Mouse (Mus musculus): ENCODE data around the gene Gm12184. TPM values are rescaled to one million over a fixed set of nuclear protein-coding genes. Genes with fewer than 3 reads are reported as not detected.

Gene Gm12184
- polyA plus RNA-seq, 1 experiment from 2014 or later: 5.0 TPM

DNA sequence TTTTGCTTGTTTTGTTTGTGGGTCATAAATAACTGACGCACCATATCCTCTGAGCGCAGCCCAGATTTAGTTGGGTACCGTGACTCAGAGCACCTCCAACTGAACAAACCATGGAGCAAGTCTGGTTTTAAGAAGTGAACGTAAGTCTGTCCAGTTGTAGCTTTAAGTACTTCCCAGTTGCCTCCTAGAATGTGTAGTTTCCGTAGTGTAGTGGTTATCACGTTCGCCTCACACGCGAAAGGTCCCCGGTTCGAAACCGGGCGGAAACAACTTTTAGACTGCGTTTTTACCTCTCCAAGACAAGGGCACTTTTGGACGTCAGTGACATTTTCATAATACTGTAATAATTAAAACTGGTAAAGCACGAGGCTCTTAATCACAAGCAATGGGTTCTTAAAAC, 8.1 kb downstream of the Gm12184 start:
- peak overlapping the region; percentile 86 for H3K4me2 ChIP-seq
- H3K4me1 ChIP-seq: peaks cover 59% of the 10 kb centered on the region
- H3K36me3 ChIP-seq: peaks cover 21% of the 10 kb centered on the region
- WGBS (ENCODE audit: insufficient replicate concordance): under 1% methylated on average over 16 of the region's 16 CpGs
- no peaks in the 10 kb centered on the region for H3K9me3 ChIP-seq (replicated peaks)
- peak overlapping the region; percentile 90 for H3K4me3 ChIP-seq
- peak overlapping the region; percentile 96 for H3K27ac ChIP-seq
- H3K27me3 ChIP-seq (replicated peaks): no peaks in the 10 kb centered on the region
- peak overlapping the region; percentile 90 for H3K9ac ChIP-seq
- no peak for ATAC-seq

DNA sequence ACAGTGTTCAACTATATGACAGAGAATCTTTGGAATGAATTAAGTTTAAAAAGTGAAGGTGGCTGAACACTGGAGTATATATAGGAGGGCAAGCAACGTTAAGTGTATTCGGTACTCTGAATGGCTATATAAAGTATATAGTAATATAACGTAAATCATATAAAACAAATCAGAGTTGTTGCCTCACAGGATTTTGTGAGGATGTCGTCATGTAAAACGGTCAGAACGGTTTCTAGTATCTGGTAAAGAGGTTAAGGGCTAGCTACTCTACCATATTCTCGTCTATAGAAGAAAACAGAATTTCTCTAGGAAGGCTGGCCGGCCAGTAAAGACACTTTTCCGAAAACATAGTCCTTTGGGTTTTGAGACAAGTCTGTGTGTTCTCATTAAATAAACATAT, 8.7 kb downstream of the Gm12184 start:
- Histone ChIP-seq H3K27me3 (replicated peaks) (no peaks in the 10 kb centered on the region), H3K4me1 (peaks cover 60% of the 10 kb centered on the region), H3K36me3 (peaks cover 26% of the 10 kb centered on the region), H3K4me3 (peak overlapping the region; percentile 90), H3K27ac (peak overlapping the region; percentile 96), H3K9ac (peak overlapping the region; percentile 90), H3K4me2 (peak overlapping the region; percentile 86), H3K9me3 (replicated peaks) (no peaks in the 10 kb centered on the region)
- ATAC-seq: no peak
- WGBS (ENCODE audit: insufficient replicate concordance): 6% methylated on average over 9 of the region's 9 CpGs

DNA sequence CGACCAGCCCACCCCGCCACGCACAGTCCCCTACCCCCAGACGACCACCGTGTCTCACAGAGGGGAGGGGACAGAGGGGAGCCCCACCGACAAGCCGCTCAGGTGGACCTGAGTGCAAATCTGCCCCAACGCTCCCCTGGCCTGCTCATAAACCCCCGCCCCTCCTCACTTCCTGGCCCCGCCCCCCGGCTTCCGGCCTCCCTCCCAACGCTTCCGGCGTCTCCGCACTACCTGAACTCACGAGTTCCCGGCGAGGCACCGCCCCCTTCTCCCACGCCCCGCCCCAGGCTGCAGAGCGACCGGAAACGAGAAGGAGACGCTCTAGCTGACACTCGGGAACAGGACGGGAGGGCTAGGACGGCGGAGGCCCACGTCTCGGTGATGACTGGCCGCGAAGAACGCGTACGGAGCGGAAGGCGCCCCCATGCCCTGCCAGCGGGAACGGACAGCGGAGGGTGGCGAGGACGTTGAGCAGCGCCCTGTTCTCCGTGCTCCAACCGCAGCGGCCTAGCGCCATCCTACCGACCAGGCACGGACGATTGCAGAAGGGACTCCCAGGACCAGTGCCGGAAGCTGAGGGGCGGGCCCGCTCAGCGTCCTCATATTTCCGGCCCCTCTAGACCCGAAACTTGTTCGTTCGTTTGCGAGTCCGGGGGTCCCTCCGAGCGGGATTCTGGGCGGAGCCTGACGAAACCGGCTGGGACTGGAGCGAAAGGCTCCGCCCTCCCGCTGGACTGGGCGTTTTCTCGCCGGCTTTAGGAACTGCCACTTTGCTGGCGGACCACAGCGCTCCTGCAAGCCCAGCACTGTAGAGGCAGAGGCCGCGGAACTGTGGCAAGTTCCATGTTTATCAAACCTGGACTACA, 9.4 kb downstream of the Gm12184 start, which contains the start of gene Trim41:
Trim41 (minus strand) TSS at position 554 of the 866 bp plus-strand sequence.
- Histone ChIP-seq H3K4me2 (peak within 1 kb of the TSS; percentile 86), H3K4me3 (peak within 1 kb of the TSS; percentile 90), H3K9ac (peak within 1 kb of the TSS; percentile 90), H3K27ac (peak within 1 kb of the TSS; percentile 96), H3K27me3 (replicated peaks) (no peaks in the 10 kb centered on the region), H3K4me1 (peaks cover 57% of the 10 kb centered on the region), H3K36me3 (peaks cover 34% of the 10 kb centered on the region), H3K9me3 (replicated peaks) (no peaks in the 10 kb centered on the region)
- WGBS (ENCODE audit: insufficient replicate concordance): under 1% methylated on average over 71 of the region's 77 CpGs
- ATAC-seq: peak; percentile 95

DNA sequence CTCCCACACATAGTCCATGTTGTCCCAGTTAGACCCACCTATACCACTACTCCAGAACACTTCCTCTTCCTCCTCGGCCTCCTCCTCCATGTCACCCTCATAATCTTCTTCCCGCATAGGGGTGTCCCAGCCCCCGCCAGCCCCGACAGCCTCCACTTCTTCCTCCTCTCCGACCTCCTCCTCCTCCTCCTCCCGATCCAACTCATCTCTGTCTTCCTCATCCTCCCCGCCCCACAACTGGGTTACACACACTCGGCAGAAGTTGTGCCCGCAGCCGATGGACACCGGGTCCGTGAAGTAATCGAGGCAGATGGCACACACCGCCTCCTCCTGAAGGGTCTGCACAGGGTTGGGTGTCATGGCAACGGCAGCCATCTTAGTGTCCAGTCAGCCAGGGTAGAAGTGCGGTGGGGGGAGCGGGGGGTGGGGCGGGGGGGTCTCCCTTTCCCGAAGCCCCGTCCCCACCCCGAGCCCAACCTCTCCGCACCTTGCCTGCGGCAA, 10.1 kb downstream of the Gm12184 start:
- H3K27me3 ChIP-seq (replicated peaks): no peaks in the 10 kb centered on the region
- ATAC-seq: peak; percentile 3; the same call in 1 of the 2 replicates

DNA sequence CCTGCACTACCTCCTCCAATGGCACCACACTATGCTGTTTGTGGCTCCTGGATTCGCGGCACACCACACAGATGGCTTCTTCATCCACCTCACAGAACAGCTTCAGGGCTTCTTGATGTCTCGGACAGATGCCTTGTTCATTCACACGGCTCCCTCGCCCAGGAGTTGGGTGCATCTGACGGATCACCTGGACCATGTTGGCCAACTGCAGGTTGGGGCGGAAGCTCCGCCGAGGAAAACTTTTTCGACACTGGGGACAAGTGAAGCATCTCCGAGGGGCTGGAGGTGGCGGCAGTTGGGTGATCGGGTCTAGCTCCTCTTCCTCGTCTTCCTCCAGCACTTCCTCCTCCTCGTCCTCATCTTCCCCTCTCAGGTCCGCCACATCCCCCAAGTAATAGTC, 10.6 kb downstream of the Gm12184 start:
- peak overlapping the region; percentile 96 for H3K27ac ChIP-seq
- peak overlapping the region; percentile 90 for H3K4me3 ChIP-seq
- H3K9ac ChIP-seq: peak overlapping the region; percentile 90
- no peaks in the 10 kb centered on the region for H3K9me3 ChIP-seq (replicated peaks)
- 63% methylated on average over 16 of the region's 16 CpGs for WGBS (ENCODE audit: insufficient replicate concordance)
- H3K36me3 ChIP-seq: peaks cover 46% of the 10 kb centered on the region
- H3K4me2 ChIP-seq: peak overlapping the region; percentile 86
- peaks cover 57% of the 10 kb centered on the region for H3K4me1 ChIP-seq
- no peaks in the 10 kb centered on the region for H3K27me3 ChIP-seq (replicated peaks)
- ATAC-seq: no peak

More for the DNA sequence above, 10.1 kb downstream of the Gm12184 start:
- peak overlapping the region; percentile 96 for H3K27ac ChIP-seq
- peak overlapping the region; percentile 90 for H3K9ac ChIP-seq
- H3K9me3 ChIP-seq (replicated peaks): no peaks in the 10 kb centered on the region
- H3K4me3 ChIP-seq: peak overlapping the region; percentile 90
- H3K4me1 ChIP-seq: peaks cover 57% of the 10 kb centered on the region
- peak overlapping the region; percentile 86 for H3K4me2 ChIP-seq
- 2% methylated on average over 23 of the region's 23 CpGs for WGBS (ENCODE audit: insufficient replicate concordance)
- peaks cover 41% of the 10 kb centered on the region for H3K36me3 ChIP-seq

DNA sequence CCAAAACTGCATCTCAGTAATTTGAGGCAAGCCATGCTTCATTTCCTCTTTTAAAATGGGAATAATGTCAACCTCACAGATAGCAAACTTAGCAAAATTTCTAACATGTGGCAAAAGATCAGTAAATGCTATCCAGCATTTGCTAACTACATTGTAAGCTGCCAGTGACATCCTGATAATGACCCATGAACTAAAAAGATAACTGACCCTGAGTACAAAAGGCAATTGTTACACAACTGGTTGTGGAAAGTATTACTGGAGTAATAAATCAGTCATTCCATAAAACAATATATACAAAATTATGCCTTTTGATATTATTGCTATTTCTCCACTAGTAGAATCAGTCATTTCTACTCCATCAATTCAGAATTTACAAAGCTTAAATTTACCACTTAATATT, 12.7 kb downstream of the Gm12184 start:
- Histone ChIP-seq H3K4me2 (no peak overlapping the region), H3K9ac (no peak overlapping the region), H3K9me3 (replicated peaks) (no peaks in the 10 kb centered on the region), H3K4me3 (no peak overlapping the region), H3K36me3 (peaks cover 67% of the 10 kb centered on the region), H3K4me1 (peaks cover 41% of the 10 kb centered on the region), H3K27ac (no peak overlapping the region), H3K27me3 (replicated peaks) (no peaks in the 10 kb centered on the region)
- no peak for ATAC-seq

DNA sequence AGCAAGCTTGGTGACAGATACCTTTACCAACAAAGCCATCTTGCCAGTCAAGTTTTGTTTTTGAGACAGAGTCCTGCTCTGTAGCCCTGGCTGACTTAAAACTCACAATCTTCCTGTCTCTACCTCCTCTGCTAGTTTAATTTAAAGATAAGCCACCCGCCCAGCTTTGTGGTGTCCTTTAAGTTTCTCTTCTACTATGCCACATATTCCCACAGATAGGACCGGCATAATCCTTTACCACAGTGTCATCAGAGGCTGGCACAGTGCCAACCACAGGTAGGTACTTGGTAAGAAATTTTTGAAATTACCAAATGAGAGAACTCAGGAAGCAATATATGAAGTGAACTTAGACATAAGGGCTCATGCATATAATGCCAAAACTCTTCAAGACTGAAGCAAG, 16.3 kb downstream of the Gm12184 start:
- ATAC-seq: no peak
- Histone ChIP-seq H3K4me1 (peaks cover 36% of the 10 kb centered on the region), H3K9ac (no peak overlapping the region), H3K9me3 (replicated peaks) (no peaks in the 10 kb centered on the region), H3K4me2 (no peak overlapping the region), H3K4me3 (no peak overlapping the region), H3K27ac (peak overlapping the region; percentile 41; the same call in 1 of the 2 replicates), H3K27me3 (replicated peaks) (no peaks in the 10 kb centered on the region), H3K36me3 (peaks cover 95% of the 10 kb centered on the region)
- 46% methylated on average over 2 of the region's 2 CpGs for WGBS (ENCODE audit: insufficient replicate concordance)

DNA sequence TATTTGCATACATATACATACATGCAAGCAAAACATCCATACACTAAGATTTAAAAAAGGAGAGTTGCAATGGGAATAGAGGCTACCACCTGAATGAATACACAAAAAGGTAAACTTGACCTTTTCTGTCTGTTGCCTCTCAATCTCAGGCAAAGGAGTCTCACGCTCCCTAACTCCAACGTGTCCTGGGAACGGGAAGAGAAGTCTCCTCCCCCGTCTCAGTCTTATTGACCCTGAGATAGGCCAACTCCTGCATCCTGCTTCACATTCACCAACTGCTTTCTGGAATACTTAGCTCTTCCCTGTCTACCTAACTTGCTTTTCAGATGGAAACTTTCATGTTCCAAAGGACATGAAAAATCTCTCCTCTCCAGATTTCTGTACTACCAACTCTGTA, 17.0 kb downstream of the Gm12184 start:
- Histone ChIP-seq H3K4me2 (no peak overlapping the region), H3K27me3 (replicated peaks) (no peaks in the 10 kb centered on the region), H3K9ac (no peak overlapping the region), H3K36me3 (peaks cover 96% of the 10 kb centered on the region), H3K9me3 (replicated peaks) (no peaks in the 10 kb centered on the region), H3K4me3 (no peak overlapping the region), H3K4me1 (peaks cover 32% of the 10 kb centered on the region), H3K27ac (0 out of 2 replicates have a peak overlapping the region, but pooled peaks have one; percentile 40)
- WGBS (ENCODE audit: insufficient replicate concordance): 65% methylated on average over 4 of the region's 4 CpGs
- no peak for ATAC-seq

DNA sequence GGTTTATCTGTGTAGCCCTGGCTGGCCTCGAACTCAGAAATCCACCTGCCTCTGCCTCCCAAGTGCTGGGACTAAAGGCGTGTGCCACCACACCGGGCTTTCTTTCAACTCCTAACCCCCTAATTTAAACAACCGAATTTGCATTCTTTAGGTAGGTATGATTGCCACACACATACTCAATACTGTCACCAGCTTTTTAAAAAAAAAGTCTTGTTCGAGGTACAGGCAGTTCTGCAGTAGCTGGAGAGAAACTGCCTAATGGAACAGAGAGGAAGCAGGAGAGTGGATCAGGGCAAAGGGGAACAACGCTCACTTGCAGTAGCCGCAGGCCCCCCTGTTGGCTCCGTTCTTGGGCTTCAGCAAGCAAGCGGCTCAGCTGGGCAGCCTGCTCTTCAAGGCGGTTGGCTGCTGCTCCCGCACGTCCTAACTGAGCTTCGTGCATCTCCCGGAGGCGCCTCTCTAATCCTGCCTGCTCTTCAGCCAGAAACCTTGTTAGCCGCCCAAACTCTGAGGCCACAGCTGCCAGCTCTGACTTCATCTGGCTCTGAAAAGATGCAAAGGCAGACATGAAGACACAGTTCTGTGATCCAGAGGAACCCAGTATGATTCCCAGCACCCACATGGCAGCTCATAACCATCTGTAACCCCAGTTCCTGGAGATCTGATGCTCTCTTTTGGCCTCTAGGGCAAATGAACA, 17.6 kb downstream of the Gm12184 start:
- WGBS (ENCODE audit: insufficient replicate concordance): 76% methylated on average over 16 of the region's 16 CpGs
- no peak overlapping the region for H3K4me2 ChIP-seq

DNA sequence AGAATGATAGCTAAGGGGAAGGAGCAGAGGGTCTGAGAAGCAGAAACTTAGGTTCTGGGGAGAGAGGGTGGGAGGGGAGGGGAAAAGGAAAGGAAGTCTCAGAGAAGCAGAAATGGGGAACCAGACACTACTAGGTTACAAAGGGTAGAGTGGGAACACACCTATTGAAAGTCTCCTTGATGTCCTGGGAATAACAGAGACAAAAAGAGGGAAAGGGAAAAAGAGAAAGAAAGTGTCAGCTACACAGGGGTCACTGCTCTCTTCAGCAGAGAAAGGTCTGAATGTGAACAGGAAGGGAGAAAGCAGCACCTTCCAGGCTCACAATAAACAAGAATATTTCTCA, 18.2 kb downstream of the Gm12184 start:
- Histone ChIP-seq H3K4me1 (peaks cover 33% of the 10 kb centered on the region), H3K9me3 (replicated peaks) (no peaks in the 10 kb centered on the region), H3K4me2 (no peak overlapping the region), H3K36me3 (peaks cover 100% of the 10 kb centered on the region), H3K4me3 (no peak overlapping the region), H3K9ac (no peak overlapping the region), H3K27ac (peak overlapping the region; percentile 46; the same call in 1 of the 2 replicates), H3K27me3 (replicated peaks) (no peaks in the 10 kb centered on the region)
- ATAC-seq: no peak

More for the DNA sequence above, 17.6 kb downstream of the Gm12184 start:
- H3K4me1 ChIP-seq: peaks cover 32% of the 10 kb centered on the region
- ATAC-seq: no peak
- H3K9me3 ChIP-seq (replicated peaks): no peaks in the 10 kb centered on the region
- no peaks in the 10 kb centered on the region for H3K27me3 ChIP-seq (replicated peaks)
- H3K27ac ChIP-seq: 0 out of 2 replicates have a peak overlapping the region, but pooled peaks have one; percentile 32
- H3K4me3 ChIP-seq: no peak overlapping the region
- no peak overlapping the region for H3K9ac ChIP-seq
- H3K36me3 ChIP-seq: peaks cover 98% of the 10 kb centered on the region

DNA sequence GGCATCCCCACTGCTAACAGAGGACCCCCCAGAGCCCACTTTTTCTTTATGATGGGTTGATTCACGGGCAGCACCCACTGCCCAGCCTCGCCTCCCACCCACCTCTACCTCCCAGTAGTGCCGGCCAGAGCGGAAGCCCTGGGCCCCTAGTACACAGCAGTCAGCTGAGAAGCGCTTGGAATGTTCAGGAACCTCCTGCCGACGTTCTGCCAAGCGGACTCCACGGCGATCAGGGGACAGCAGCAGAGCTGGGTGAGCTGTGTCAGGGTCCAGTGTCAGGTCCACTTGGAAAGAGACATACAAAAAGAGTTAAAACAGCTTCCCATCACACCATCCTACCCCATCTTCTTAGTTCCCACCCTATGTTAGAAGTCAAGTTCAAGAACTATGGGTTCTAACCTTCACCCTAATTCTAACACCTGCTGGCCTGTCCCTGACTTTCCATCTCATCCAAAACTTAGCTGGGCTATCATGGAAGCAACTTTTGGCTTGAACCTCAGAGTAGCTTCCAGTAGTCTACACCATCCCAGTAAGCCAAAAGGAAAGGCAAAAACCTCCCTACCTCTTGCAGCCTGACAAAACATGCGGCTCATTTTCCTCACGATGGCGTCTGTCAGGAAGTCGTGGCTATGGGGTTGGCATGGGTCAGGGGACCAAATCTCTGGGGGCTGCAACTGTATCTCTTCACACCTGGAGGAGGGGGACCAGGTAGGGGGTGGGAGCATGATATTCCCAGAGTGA, 18.7 kb downstream of the Gm12184 start:
- WGBS (ENCODE audit: insufficient replicate concordance): 52% methylated on average over 14 of the region's 14 CpGs

More for the DNA sequence above, 18.7 kb downstream of the Gm12184 start:
- Histone ChIP-seq H3K27ac (peak overlapping the region; percentile 52), H3K36me3 (peaks cover 100% of the 10 kb centered on the region), H3K9me3 (replicated peaks) (no peaks in the 10 kb centered on the region), H3K9ac (no peak overlapping the region), H3K4me3 (no peak overlapping the region), H3K27me3 (replicated peaks) (no peaks in the 10 kb centered on the region), H3K4me2 (no peak overlapping the region), H3K4me1 (peaks cover 34% of the 10 kb centered on the region)
- ATAC-seq: peak; percentile 33

Data from liver, embryonic 12.5 days (tissue).